Mouse (Mus musculus) spleen, adult 2 months (tissue): ENCODE data around the gene Myo16.

Experiments
- CTCF ChIP-seq: fragments of 200-500 bp; IDR thresholded peaks from 2 replicates; pipeline ENCODE4 v1.5.1; 2011; ENCODE audit warnings: mild to moderate bottlenecking, inconsistent platforms; ENCODE audit not compliant: insufficient read depth, insufficient read length, insufficient replicate concordance; ENCODE audit errors: extremely low read depth
- POLR2A ChIP-seq: fragments of 200-500 bp; IDR thresholded peaks from 2 replicates; pipeline ENCODE4 v1.6.1; 2011; ENCODE audit warnings: low read depth, low read length, inconsistent platforms

DNA sequence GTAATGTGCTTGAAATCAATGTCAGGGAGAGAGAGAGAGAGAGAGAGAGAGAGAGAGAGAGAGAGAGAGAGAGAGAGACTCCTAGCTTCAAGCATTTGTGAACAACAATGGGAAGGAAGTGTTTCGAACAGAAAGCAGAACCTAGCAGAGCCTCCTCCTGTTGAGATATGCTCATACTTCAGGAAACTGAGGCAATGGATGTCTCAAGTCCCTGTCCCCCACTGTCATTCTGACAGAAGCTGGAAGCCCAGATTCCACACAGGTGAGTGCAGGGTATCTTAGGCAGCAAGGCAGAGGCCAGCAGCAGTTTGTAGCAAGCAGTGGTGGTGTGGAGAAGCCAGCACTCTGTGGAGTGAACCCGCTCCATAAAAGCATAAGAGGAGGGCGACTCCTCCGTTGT is 14.6 kb downstream of the Myo16 start:
- TF ChIP-seq POLR2A (no peak), CTCF (no peak)
